Mouse (Mus musculus): ENCODE results near the gene Gabpb2. TPM values are rescaled to one million over a fixed set of nuclear protein-coding genes. Genes with fewer than 3 reads are reported as not detected.

Gene Gabpb2
- polyA plus RNA-seq, 1 experiment from 2014 or later: 4.5 TPM

- Histone ChIP-seq H3K4me3 (replicated peaks; ENCODE audit: low read depth, low read length) (no peak overlapping the region), H3K4me1 (replicated peaks; ENCODE audit: insufficient read depth, low read length) (peaks cover 16% of the 10 kb centered on the region; the same call in 1 of the 2 replicates), H3K4me2 (ENCODE audit: low read length) (no peak overlapping the region), H3K9ac (ENCODE audit: low read depth, low read length) (no peak overlapping the region), H3K27ac (peak overlapping the region; percentile 97), H3K36me3 (ENCODE audit: insufficient read depth, low read length) (peaks cover 41% of the 10 kb centered on the region), H3K27me3 (ENCODE audit: insufficient read depth, low read length) (no peaks in the 10 kb centered on the region), H3K9me3 (replicated peaks; ENCODE audit: low read length) (no peaks in the 10 kb centered on the region)
- 76% methylated on average over 7 of the region's 7 CpGs for WGBS
- no peak for TF ChIP-seq CTCF (IDR thresholded peaks at IDR 0.05; ENCODE audit: low read depth)
- DNase-seq (ENCODE audit: low spot score) (peak; percentile 27), ATAC-seq (replicated peaks; ENCODE audit: low FRiP score, low read depth) (0 out of 2 replicates have a peak, but pooled peaks have one; percentile 21)
Measured at GRCm38 (mm10) chr3:95232771-95233170, 15.1 kb upstream of the Gabpb2 start.

- 46% methylated on average over 13 of the region's 13 CpGs for WGBS
- H3K4me1 ChIP-seq (replicated peaks; ENCODE audit: insufficient read depth, low read length): peaks cover 22% of the 10 kb centered on the region
- H3K27me3 ChIP-seq (ENCODE audit: insufficient read depth, low read length): no peaks in the 10 kb centered on the region
- H3K4me2 ChIP-seq (ENCODE audit: low read length): peak within 1 kb of the TSS; percentile 93
- no peaks in the 10 kb centered on the region for H3K9me3 ChIP-seq (replicated peaks; ENCODE audit: low read length)
- DNase-seq (ENCODE audit: low spot score) (no peak), ATAC-seq (replicated peaks; ENCODE audit: low FRiP score, low read depth) (no peak)
- peak within 1 kb of the TSS; percentile 97 for H3K27ac ChIP-seq
- peak within 1 kb of the TSS; percentile 98; the same call in 1 of the 2 replicates for H3K4me3 ChIP-seq (replicated peaks; ENCODE audit: low read depth, low read length)
- peak within 1 kb of the TSS; percentile 96 for H3K9ac ChIP-seq (ENCODE audit: low read depth, low read length)
- H3K36me3 ChIP-seq (ENCODE audit: insufficient read depth, low read length): peaks cover 40% of the 10 kb centered on the region
- no peak for TF ChIP-seq CTCF (IDR thresholded peaks at IDR 0.05; ENCODE audit: low read depth)
Measured at GRCm38 (mm10) chr3:95231298-95232221, 13.8 kb upstream of the Gabpb2 start, which contains the start of gene Mllt11. Gene Mllt11, minus strand, starts transcription at chr3:95232171.

- Histone ChIP-seq H3K27me3 (ENCODE audit: insufficient read depth, low read length) (no peaks in the 10 kb centered on the region), H3K9ac (ENCODE audit: low read depth, low read length) (peak overlapping the region; percentile 96; the same call in 1 of the 2 replicates), H3K36me3 (ENCODE audit: insufficient read depth, low read length) (peaks cover 35% of the 10 kb centered on the region), H3K4me3 (replicated peaks; ENCODE audit: low read depth, low read length) (peak overlapping the region; percentile 98), H3K9me3 (replicated peaks; ENCODE audit: low read length) (no peaks in the 10 kb centered on the region), H3K4me1 (replicated peaks; ENCODE audit: insufficient read depth, low read length) (peaks cover 22% of the 10 kb centered on the region), H3K4me2 (ENCODE audit: low read length) (peak overlapping the region; percentile 93), H3K27ac (peak overlapping the region; percentile 97)
- DNase-seq (ENCODE audit: low spot score) (peak; percentile 62), ATAC-seq (replicated peaks; ENCODE audit: low FRiP score, low read depth) (no peak)
- no peak for TF ChIP-seq CTCF (IDR thresholded peaks at IDR 0.05; ENCODE audit: low read depth)
- WGBS: 29% methylated on average over 8 of the region's 8 CpGs
Measured at GRCm38 (mm10) chr3:95230495-95231297, 13.0 kb upstream of the Gabpb2 start.

- DNase-seq (ENCODE audit: low spot score) (peak; percentile 80), ATAC-seq (replicated peaks; ENCODE audit: low FRiP score, low read depth) (peak; percentile 48)
- WGBS: 4% methylated on average over 13 of the region's 13 CpGs
- H3K9ac ChIP-seq (ENCODE audit: low read depth, low read length): peak overlapping the region; percentile 96
- H3K27me3 ChIP-seq (ENCODE audit: insufficient read depth, low read length): no peaks in the 10 kb centered on the region
- H3K9me3 ChIP-seq (replicated peaks; ENCODE audit: low read length): no peaks in the 10 kb centered on the region
- H3K4me3 ChIP-seq (replicated peaks; ENCODE audit: low read depth, low read length): peak overlapping the region; percentile 98
- TF ChIP-seq CTCF (IDR thresholded peaks at IDR 0.05; ENCODE audit: low read depth): no peak
- peaks cover 28% of the 10 kb centered on the region for H3K36me3 ChIP-seq (ENCODE audit: insufficient read depth, low read length)
- H3K4me2 ChIP-seq (ENCODE audit: low read length): peak overlapping the region; percentile 93
- peaks cover 22% of the 10 kb centered on the region for H3K4me1 ChIP-seq (replicated peaks; ENCODE audit: insufficient read depth, low read length)
- peak overlapping the region; percentile 97 for H3K27ac ChIP-seq
Measured at GRCm38 (mm10) chr3:95229781-95230494, 12.2 kb upstream of the Gabpb2 start.

GRCm38 (mm10) chr3:95228894-95229780, 11.4 kb upstream of the Gabpb2 start:
- peak overlapping the region; percentile 96 for H3K9ac ChIP-seq (ENCODE audit: low read depth, low read length)
- under 1% methylated on average over 43 of the region's 43 CpGs for WGBS
- no peaks in the 10 kb centered on the region for H3K27me3 ChIP-seq (ENCODE audit: insufficient read depth, low read length)
- TF ChIP-seq CTCF (IDR thresholded peaks at IDR 0.05; ENCODE audit: low read depth): no peak
- ATAC-seq (replicated peaks; ENCODE audit: low FRiP score, low read depth) (no peak; the same call in 1 of the 2 replicates), DNase-seq (ENCODE audit: low spot score) (peak; percentile 63)
- peak overlapping the region; percentile 98 for H3K4me3 ChIP-seq (replicated peaks; ENCODE audit: low read depth, low read length)
- peak overlapping the region; percentile 97 for H3K27ac ChIP-seq
- peaks cover 22% of the 10 kb centered on the region for H3K4me1 ChIP-seq (replicated peaks; ENCODE audit: insufficient read depth, low read length)
- H3K36me3 ChIP-seq (ENCODE audit: insufficient read depth, low read length): peaks cover 21% of the 10 kb centered on the region
- H3K4me2 ChIP-seq (ENCODE audit: low read length): peak overlapping the region; percentile 93
- H3K9me3 ChIP-seq (replicated peaks; ENCODE audit: low read length): no peaks in the 10 kb centered on the region
